ENCODE assay signal across 19 mouse cellular contexts in genomic region chr13:114933541-114933940, GRCm38 (mm10). TPM values are rescaled to one million over a fixed set of nuclear protein-coding genes. Genes with fewer than 3 reads are reported as not detected.
DNase-seq lines count a peak whose midpoint lies in the region; ATAC-seq and TF ChIP-seq lines count a peak whose summit lies in the region.
"Had no signal": no experiment of that assay in that cellular context is flagged by ENCODE, and none has a peak within 500 bp of the region (broad histone marks: within the 10 kb centered on the region; RNA-seq: fewer than 3 reads in every experiment).

No protein-coding gene starts in this region.

- no peak overlapping the region for H3K27ac ChIP-seq in hindbrain, embryonic 16.5 days (ENCODE audit: low read depth, low read length)
- no peak overlapping the region for H3K27ac ChIP-seq in gastrocnemius, adult 2 months
- H3K27ac ChIP-seq: embryonic facial prominence, embryonic 12.5 days; hindbrain, embryonic 12.5 days; kidney, postnatal 0 days; liver, embryonic 12.5 days; midbrain, embryonic 15.5 days had no signal

- H3K36me3 ChIP-seq in hindbrain, embryonic 16.5 days (ENCODE audit: control insufficient read depth, insufficient read depth, low read length) = no peaks in the 10 kb centered on the region
- H3K36me3 ChIP-seq: embryonic facial prominence, embryonic 12.5 days; hindbrain, embryonic 12.5 days; liver, embryonic 12.5 days; midbrain, embryonic 15.5 days had no signal

- H3K27me3 ChIP-seq in Patski = no peaks in the 10 kb centered on the region
- H3K27me3 ChIP-seq in hindbrain, embryonic 16.5 days (replicated peaks; ENCODE audit: control insufficient read depth, insufficient read depth, low read length) = 0 out of 2 replicates have a peak, but pooled peaks cover 3% of the 10 kb centered on the region

- TF ChIP-seq CTCF in Patski (IDR thresholded peaks at IDR 0.05) = no peak
- TF ChIP-seq CTCF in gastrocnemius, adult 2 months (IDR thresholded peaks at IDR 0.05) = no peak

- H3K4me1 ChIP-seq in hindbrain, embryonic 16.5 days (ENCODE audit: control insufficient read depth, insufficient read depth, low read depth, low read length) = peaks cover 10% of the 10 kb centered on the region

- no peak overlapping the region for H3K4me3 ChIP-seq in hindbrain, embryonic 16.5 days (ENCODE audit: low read length)
- no peak overlapping the region for H3K4me3 ChIP-seq in gastrocnemius, adult 2 months
- H3K4me3 ChIP-seq: embryonic facial prominence, embryonic 12.5 days; hindbrain, embryonic 12.5 days; liver, embryonic 12.5 days; midbrain, embryonic 15.5 days had no signal

- intact Hi-C loops in gastrocnemius, adult 2 months (cut with DNase I) = loop anchor here (10.0 kb wide), 1 partner anchor 99 kb away; no protein-coding TSS in a partner anchor

- H3K4me2 ChIP-seq in hindbrain, embryonic 16.5 days (ENCODE audit: low read length) = no peak overlapping the region
- H3K4me2 ChIP-seq: embryonic facial prominence, embryonic 12.5 days; hindbrain, embryonic 12.5 days; liver, embryonic 12.5 days; lung, embryonic 14.5 days; midbrain, embryonic 15.5 days had no signal

- H3K9ac ChIP-seq in hindbrain, embryonic 16.5 days (ENCODE audit: low read depth, low read length) = no peak overlapping the region
- H3K9ac ChIP-seq: embryonic facial prominence, embryonic 12.5 days; hindbrain, embryonic 12.5 days; liver, embryonic 12.5 days; lung, embryonic 14.5 days; midbrain, embryonic 15.5 days had no signal

- 90% methylated on average over 7 of the region's 7 CpGs for WGBS in hindbrain, embryonic 16.5 days

- in situ Hi-C loops in Patski (cut with MboI; ENCODE audit: low pct_unique_long_range_greater_than_20kb) = no loop called here

- H3K9me3 ChIP-seq in hindbrain, embryonic 16.5 days (ENCODE audit: control insufficient read depth, low read length) = no peaks in the 10 kb centered on the region
- H3K9me3 ChIP-seq: embryonic facial prominence, embryonic 12.5 days; hindbrain, embryonic 12.5 days; liver, embryonic 12.5 days; midbrain, embryonic 15.5 days had no signal

- POLR2A ChIA-PET in Patski (lab: Charles Lee) = no interaction called here

- peak; percentile 39 for DNase-seq in ovary, adult 18-20 months (ENCODE audit: low spot score)
- DNase-seq in ovary, postnatal 10 days (ENCODE audit: low spot score) = no peak
- DNase-seq in 3T3-L1 (ENCODE audit: low read depth, low spot score) (peak; percentile 82), Patski (ENCODE audit: low read depth, low spot score) (peak; percentile 33)
- DNase-seq in brain, adult 2 months (ENCODE audit: low read depth, low spot score) = peak; percentile 31
- DNase-seq in cerebellum, adult 9-11 months = no peak
- DNase-seq in gastrocnemius, adult 2 months = no peak
- DNase-seq: cerebellum, adult 11-12 months; gastrocnemius, postnatal 14 days; kidney, adult 11 months; lung, embryonic 14.5 days; thymus, postnatal 4 days had no signal

- CTCF ChIA-PET in Patski (lab: Charles Lee) = interaction anchor here (1.2 to 1.3 kb wide), 3 partner anchors 31 to 66 kb away, joined by 3 to 5 read pairs (median 4); no protein-coding TSS in a partner anchor

- ATAC-seq in Patski = peak; percentile 51
- no peak for ATAC-seq in hindbrain, embryonic 16.5 days
- ATAC-seq: forebrain, embryonic 16.5 days; liver, embryonic 12.5 days; midbrain, embryonic 15.5 days had no signal

RNA-seq across cellular contexts. Expression of gene Itga2, which starts 1.6 kb away (rescaled TPM):
- 0.40 TPM for polyA plus RNA-seq in Patski (2021)
- 0.58 and 1.5 TPM in 2 replicates for polyA plus RNA-seq in hindbrain, embryonic 16.5 days (2015; fragmentation: Nextera tagmentation; extraction: Ambion mirVana)
- 1 to 10 TPM in 1 of 2 experiments, under 1 TPM in 1; 0.43 to 2.3 TPM for total RNA-seq in gastrocnemius, adult 2 months (2021)

Comparison
In these comparisons a context has a peak if more than half of its experiments do, and no peak if none do; other contexts are left out.
1. DNase-seq: peak in ovary, adult 18-20 months (single experiment), 3T3-L1 (single experiment), Patski (single experiment) and brain, adult 2 months (single experiment); none in ovary, postnatal 10 days (single experiment), cerebellum, adult 9-11 months (single experiment) and gastrocnemius, adult 2 months (single experiment).